ENCODE assay signal across 11 mouse cellular contexts in genomic region chr6:30649651-30650296, GRCm38 (mm10). TPM values are rescaled to one million over a fixed set of nuclear protein-coding genes. Genes with fewer than 3 reads are reported as not detected.
DNase-seq lines count a peak whose midpoint lies in the region; ATAC-seq lines count a peak whose summit lies in the region.
"Had no signal": no experiment of that assay in that cellular context is flagged by ENCODE, and none has a peak within 500 bp of the region (broad histone marks: within the 10 kb centered on the region; RNA-seq: fewer than 3 reads in every experiment).

No protein-coding gene starts in this region.

- no peak overlapping the region for H3K4me2 ChIP-seq in heart, embryonic 16.5 days (ENCODE audit: low read depth, low read length)
- no peak overlapping the region for H3K4me2 ChIP-seq in heart, embryonic 12.5 days
- no peak overlapping the region for H3K4me2 ChIP-seq in limb, embryonic 15.5 days

- no peaks in the 10 kb centered on the region for H3K27me3 ChIP-seq in heart, embryonic 16.5 days (ENCODE audit: control insufficient read depth, insufficient read depth, low read length)
- no peaks in the 10 kb centered on the region for H3K27me3 ChIP-seq in heart, embryonic 12.5 days (replicated peaks)
- no peaks in the 10 kb centered on the region for H3K27me3 ChIP-seq in embryonic facial prominence, embryonic 10.5 days (replicated peaks; ENCODE audit: low read depth, poor library complexity, severe bottlenecking)
- no peaks in the 10 kb centered on the region for H3K27me3 ChIP-seq in limb, embryonic 15.5 days

- H3K4me1 ChIP-seq in heart, embryonic 16.5 days (ENCODE audit: control insufficient read depth, insufficient read depth, low read length), result peaks cover 9% of the 10 kb centered on the region
- peaks cover 14% of the 10 kb centered on the region for H3K4me1 ChIP-seq in heart, embryonic 12.5 days (replicated peaks)
- peaks cover 50% of the 10 kb centered on the region for H3K4me1 ChIP-seq in embryonic facial prominence, embryonic 10.5 days
- H3K4me1 ChIP-seq in limb, embryonic 15.5 days, result peaks cover 65% of the 10 kb centered on the region

- 59% methylated on average over 11 of the region's 11 CpGs for WGBS in heart, embryonic 16.5 days
- 65% methylated on average over 11 of the region's 11 CpGs for WGBS in heart, embryonic 12.5 days
- 88% methylated on average over 11 of the region's 11 CpGs for WGBS in embryonic facial prominence, embryonic 10.5 days
- WGBS in limb, embryonic 15.5 days, result 36% methylated on average over 11 of the region's 11 CpGs

- no peaks in the 10 kb centered on the region for H3K36me3 ChIP-seq in heart, embryonic 16.5 days (ENCODE audit: control insufficient read depth, insufficient read depth)
- no peaks in the 10 kb centered on the region for H3K36me3 ChIP-seq in heart, embryonic 12.5 days
- no peaks in the 10 kb centered on the region for H3K36me3 ChIP-seq in embryonic facial prominence, embryonic 10.5 days (replicated peaks)
- no peaks in the 10 kb centered on the region for H3K36me3 ChIP-seq in limb, embryonic 15.5 days

- H3K9me3 ChIP-seq in heart, embryonic 16.5 days (replicated peaks; ENCODE audit: control insufficient read depth, low read length), result no peaks in the 10 kb centered on the region
- H3K9me3 ChIP-seq in heart, embryonic 12.5 days (replicated peaks), result no peaks in the 10 kb centered on the region
- no peaks in the 10 kb centered on the region for H3K9me3 ChIP-seq in embryonic facial prominence, embryonic 10.5 days
- no peaks in the 10 kb centered on the region for H3K9me3 ChIP-seq in limb, embryonic 15.5 days

- no peak overlapping the region for H3K9ac ChIP-seq in heart, embryonic 16.5 days (ENCODE audit: low read length)
- H3K9ac ChIP-seq in heart, embryonic 12.5 days, result no peak overlapping the region
- no peak overlapping the region for H3K9ac ChIP-seq in limb, embryonic 15.5 days

- peak overlapping the region; percentile 49 for H3K27ac ChIP-seq in heart, embryonic 16.5 days (ENCODE audit: low read length)
- no peak overlapping the region for H3K27ac ChIP-seq in heart, embryonic 12.5 days (ENCODE audit: poor library complexity, severe bottlenecking)
- peak overlapping the region; percentile 85 for H3K27ac ChIP-seq in embryonic facial prominence, embryonic 10.5 days (replicated peaks)
- H3K27ac ChIP-seq in limb, embryonic 15.5 days, result peak overlapping the region; percentile 82

- DNase-seq in embryonic facial prominence, embryonic 10.5 days (ENCODE audit: low spot score), result no peak
- DNase-seq in gastrocnemius, postnatal 10 days, result peak; percentile 63
- no peak for DNase-seq in thymus, postnatal 25 days
- DNase-seq in lung, postnatal 14 days, result no peak
- DNase-seq: lung, postnatal 4 days had no signal

- no peak overlapping the region for H3K4me3 ChIP-seq in heart, embryonic 16.5 days (ENCODE audit: low read length)
- no peak overlapping the region for H3K4me3 ChIP-seq in heart, embryonic 12.5 days
- H3K4me3 ChIP-seq in embryonic facial prominence, embryonic 10.5 days, result no peak overlapping the region
- no peak overlapping the region for H3K4me3 ChIP-seq in limb, embryonic 15.5 days

- ATAC-seq in heart, embryonic 16.5 days (replicated peaks; ENCODE audit: extremely low read depth, insufficient read depth, low FRiP score), result no peak
- no peak for ATAC-seq in heart, embryonic 12.5 days (ENCODE audit: insufficient number of reproducible peaks, low FRiP score)
- peak; percentile 72 for ATAC-seq in limb, embryonic 15.5 days (ENCODE audit: insufficient number of reproducible peaks, low FRiP score, low TSS enrichment, low read depth)
- ATAC-seq in activated CD4-positive, CD25-positive, alpha-beta regulatory T cell, adult 4 months, result no peak

RNA-seq across cellular contexts. Expression of gene Cpa1, which starts 10.8 kb away (rescaled TPM):
- 6.5 and 7.2 TPM in 2 replicates for polyA plus RNA-seq in heart, embryonic 16.5 days (2015; fragmentation: Nextera tagmentation; extraction: Ambion mirVana)
- polyA plus RNA-seq in heart, embryonic 12.5 days (2016; fragmentation: Nextera tagmentation; extraction: Ambion mirVana), result 1.8 and 2.0 TPM in 2 replicates
- polyA plus RNA-seq in embryonic facial prominence, embryonic 10.5 days (2016; fragmentation: Nextera tagmentation; extraction: Ambion mirVana), result 0.26 and 0.34 TPM in 2 replicates
- total RNA-seq in gastrocnemius, postnatal 10 days (2021), result under 1 TPM in 1 of 2 experiments, not detected in 1; 0.19 TPM
- 1.7 and 1.9 TPM in 2 replicates for polyA plus RNA-seq in limb, embryonic 15.5 days (2015; fragmentation: Nextera tagmentation; extraction: Ambion mirVana)
- not detected for polyA plus RNA-seq in activated CD4-positive, CD25-positive, alpha-beta regulatory T cell, adult 4 months (2017; shearing (Covaris generic))
- total RNA-seq: ES-E14 had no signal

RNA-seq across cellular contexts. Expression of gene Cpa5, which starts 39.0 kb away (rescaled TPM):
- 0.55 and 0.59 TPM in 2 replicates for polyA plus RNA-seq in heart, embryonic 16.5 days (2015; fragmentation: Nextera tagmentation; extraction: Ambion mirVana)
- polyA plus RNA-seq in heart, embryonic 12.5 days (2016; fragmentation: Nextera tagmentation; extraction: Ambion mirVana), result 1.1 and 1.9 TPM in 2 replicates
- polyA plus RNA-seq in embryonic facial prominence, embryonic 10.5 days (2016; fragmentation: Nextera tagmentation; extraction: Ambion mirVana), result 0.36 and 0.41 TPM in 2 replicates
- under 1 TPM; 0.78 to 0.93 TPM for total RNA-seq in gastrocnemius, postnatal 10 days (2021)
- polyA plus RNA-seq in limb, embryonic 15.5 days (2015; fragmentation: Nextera tagmentation; extraction: Ambion mirVana), result 0.27 and 0.83 TPM in 2 replicates
- polyA plus RNA-seq in activated CD4-positive, CD25-positive, alpha-beta regulatory T cell, adult 4 months (2017; shearing (Covaris generic)), result not detected
- total RNA-seq: ES-E14 had no signal
- polyA plus RNA-seq: large intestine, adult 2 months had no signal

RNA-seq across cellular contexts. Expression of gene Cep41, which starts 43.8 kb away (rescaled TPM):
- 9.3 and 10.5 TPM in 2 replicates for polyA plus RNA-seq in heart, embryonic 16.5 days (2015; fragmentation: Nextera tagmentation; extraction: Ambion mirVana)
- 11.9 TPM in 2 replicates for polyA plus RNA-seq in heart, embryonic 12.5 days (2016; fragmentation: Nextera tagmentation; extraction: Ambion mirVana)
- 17.7 and 17.9 TPM in 2 replicates for polyA plus RNA-seq in embryonic facial prominence, embryonic 10.5 days (2016; fragmentation: Nextera tagmentation; extraction: Ambion mirVana)
- 1 to 10 TPM; 3.4 to 3.7 TPM for total RNA-seq in gastrocnemius, postnatal 10 days (2021)
- polyA plus RNA-seq in limb, embryonic 15.5 days (2015; fragmentation: Nextera tagmentation; extraction: Ambion mirVana), result 28.6 and 46.4 TPM in 2 replicates
- polyA plus RNA-seq in activated CD4-positive, CD25-positive, alpha-beta regulatory T cell, adult 4 months (2017; shearing (Covaris generic)), result 1 to 10 TPM; 7.4 to 7.7 TPM
